Mouse (Mus musculus) monocyte, adult 2 months (primary cell): Measurements from ENCODE around the gene Fblim1.

Experiments
- DNase-seq, 2 experiments: peaks; one replicate each; pipeline ENCODE4 v3.0.0; 2022; ENCODE audit warnings: low spot score in 2 of 2, low read depth in 1 of 2

The Fblim1 gene

DNA sequence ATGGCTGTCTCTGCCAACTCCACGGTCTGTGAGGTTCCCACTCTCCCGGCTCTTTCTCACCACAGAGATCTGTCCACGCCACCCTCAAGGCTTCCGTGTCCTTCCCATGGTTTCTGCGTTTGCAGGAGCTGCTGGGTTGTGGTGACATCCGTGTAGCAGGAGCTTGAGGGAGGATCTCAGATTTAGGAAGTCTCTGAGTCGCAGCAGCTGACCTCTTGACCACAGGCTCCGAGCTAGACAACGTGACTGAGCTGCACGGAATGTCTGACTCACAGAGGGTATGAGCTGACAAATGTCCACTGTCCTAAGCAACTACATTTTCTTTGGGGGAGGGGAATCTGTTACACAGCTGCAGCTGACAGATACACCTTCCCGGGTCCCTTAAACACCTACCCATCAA is at the start of gene Fblim1:
Gene Fblim1, minus strand, starts transcription at position 236 of the 400 bp plus-strand sequence.
- DNase-seq, result no peak

DNA sequence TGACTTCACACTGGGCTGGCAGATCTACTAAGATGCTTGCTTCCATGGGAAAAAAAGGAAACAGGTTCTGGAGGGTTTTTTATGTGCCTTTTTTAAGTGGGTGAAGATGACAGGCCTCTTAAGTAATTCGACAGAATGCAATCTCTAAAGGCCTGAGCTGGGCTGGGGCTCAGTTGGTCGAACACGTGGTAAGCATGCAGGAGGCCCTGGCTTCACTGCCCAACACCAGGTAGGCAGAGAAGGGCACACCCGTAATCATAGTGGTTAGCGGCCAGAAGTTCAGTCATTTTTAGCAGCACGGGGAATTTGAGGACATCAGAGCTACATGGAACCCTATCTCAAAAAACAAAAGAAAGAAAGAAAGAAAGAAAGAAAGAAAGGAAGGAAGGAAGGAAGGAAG is 48.6 kb upstream of the Fblim1 start:
- no peak for DNase-seq

DNA sequence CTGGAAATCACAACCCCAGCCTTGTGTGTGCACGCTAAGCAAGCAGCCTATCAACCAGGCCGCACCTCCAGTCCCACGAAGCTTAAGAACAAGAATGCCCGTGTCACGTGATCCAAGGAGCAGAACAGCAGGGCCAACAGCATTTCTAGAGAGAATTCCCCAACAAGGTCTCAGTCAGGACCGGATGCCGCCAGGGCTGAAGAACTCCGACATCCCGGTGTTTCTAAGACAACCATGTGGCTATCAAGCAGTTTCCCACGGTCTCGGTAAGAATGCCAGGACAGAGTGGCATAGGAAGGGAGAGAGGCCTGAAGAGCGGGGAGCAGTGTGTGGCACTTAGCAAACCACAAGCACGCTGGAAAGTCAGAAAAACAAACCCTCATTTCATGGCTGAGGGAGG is 47.9 kb upstream of the Fblim1 start:
- DNase-seq, result no peak

DNA sequence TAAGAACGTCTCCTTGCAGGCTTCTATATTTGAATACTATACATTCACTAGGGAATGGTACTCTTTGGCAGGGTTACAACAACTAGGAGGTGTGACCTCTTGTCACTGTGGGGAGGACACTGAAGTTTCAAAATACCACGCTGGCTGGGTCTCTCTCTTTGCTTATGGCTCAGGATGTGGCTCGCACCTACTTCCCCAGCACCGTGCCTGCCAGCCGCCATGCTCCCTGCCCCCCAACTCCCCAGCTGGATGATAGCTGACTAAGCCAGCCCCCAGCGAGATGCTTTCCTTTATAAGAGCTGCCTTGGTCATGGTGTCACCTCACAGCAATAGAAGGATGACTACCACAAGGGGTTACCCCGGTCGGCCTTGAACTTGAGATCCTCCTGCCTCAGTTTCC is 47.1 kb upstream of the Fblim1 start:
- no peak for DNase-seq

DNA sequence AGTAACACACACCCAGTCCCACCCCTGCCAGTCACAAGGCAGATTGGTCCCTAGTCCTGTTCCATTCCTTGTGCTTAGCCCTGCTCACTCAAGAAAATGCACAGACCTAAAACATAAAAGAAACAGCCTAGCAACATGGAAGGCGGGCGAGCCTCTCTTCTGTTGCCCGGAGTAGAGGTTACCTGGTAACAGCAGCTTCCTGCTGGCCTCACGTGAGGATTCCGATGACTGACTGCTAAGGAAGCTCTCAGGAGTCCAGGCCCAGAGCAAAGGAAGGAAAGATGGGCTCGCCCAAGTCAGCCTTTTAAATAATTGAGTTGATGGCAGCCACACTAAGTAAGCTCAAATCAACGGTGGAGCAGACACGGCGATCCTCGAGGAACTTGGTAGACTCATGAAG is 46.0 kb upstream of the Fblim1 start:
- no peak for DNase-seq

DNA sequence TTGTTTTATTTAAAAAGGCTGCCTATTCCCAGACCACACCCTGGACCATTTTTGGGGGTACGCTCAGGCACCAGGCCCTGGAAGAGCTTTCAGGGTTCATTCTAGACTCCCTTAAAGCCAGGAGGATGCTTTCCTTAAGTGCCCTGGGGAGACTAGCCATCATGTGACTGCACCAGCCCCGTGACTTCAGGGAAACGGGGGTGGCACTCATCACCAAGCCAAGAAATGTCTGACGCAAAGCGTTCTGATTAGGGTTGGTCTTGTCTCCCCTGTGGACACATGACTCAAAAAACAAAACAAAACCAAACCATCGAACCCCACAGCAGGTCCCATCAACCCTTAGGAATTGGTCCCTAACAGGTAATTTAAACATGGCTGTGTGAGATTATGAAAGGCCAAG is 45.4 kb upstream of the Fblim1 start:
- DNase-seq, result no peak

DNA sequence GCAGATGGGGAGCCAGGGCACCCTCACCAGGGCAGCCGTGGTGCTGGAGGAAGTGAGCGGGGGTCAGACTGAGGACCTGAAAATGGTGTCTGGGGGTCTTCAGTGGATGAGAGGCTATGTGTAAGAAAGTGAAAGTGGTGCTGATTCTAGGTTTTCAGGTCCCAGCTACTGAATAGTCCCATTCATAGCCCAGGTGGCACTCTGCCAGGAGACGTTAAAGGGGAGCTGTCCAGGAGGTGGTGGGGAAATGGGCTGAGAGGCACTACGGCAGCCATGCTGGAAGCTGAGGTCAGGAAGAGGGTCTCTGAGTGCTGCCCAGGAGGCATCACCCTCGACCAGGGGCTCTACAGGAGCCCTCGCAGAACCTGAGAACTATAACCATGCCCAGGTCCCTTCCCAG is 43.3 kb upstream of the Fblim1 start:
- no peak for DNase-seq

DNA sequence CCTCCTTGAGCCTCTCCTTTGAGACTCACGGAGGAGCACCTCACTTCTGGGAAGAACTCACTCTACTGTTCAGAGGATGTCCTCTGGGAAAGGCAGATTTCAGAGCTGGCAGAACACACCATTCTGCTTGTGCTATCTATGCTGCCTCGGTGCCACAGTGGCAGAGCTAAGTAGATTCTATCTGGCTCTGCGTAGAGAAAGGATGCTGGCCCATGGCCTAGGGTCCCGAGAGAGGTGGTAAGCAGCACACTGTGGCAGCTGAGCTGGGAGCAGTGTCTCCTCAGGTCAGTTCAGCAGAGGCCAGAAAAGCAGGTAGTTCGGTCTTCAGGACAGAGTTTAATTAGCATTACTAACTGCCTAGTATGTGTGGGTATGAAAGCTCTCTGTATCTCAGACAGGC is 42.4 kb upstream of the Fblim1 start:
- DNase-seq, result no peak

DNA sequence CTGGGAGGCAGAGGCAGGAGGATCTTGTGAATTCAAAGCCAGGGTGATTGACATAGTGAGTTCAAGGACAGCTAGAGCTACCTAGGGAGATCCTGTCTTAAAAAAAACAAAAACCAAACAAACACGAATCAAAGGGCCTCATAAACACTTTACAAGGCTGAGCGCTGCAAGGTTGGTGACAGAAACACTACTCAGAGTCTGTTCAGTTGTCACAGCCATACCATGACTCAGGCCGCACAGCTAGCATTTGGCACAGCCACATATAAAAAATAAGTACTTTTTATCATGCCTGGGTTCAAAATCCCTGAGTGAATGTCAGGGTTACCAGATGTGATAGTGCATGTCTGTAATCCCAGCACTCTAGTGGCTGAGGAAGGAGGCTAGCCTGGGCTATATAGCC is 41.3 kb upstream of the Fblim1 start:
- DNase-seq, result no peak

DNA sequence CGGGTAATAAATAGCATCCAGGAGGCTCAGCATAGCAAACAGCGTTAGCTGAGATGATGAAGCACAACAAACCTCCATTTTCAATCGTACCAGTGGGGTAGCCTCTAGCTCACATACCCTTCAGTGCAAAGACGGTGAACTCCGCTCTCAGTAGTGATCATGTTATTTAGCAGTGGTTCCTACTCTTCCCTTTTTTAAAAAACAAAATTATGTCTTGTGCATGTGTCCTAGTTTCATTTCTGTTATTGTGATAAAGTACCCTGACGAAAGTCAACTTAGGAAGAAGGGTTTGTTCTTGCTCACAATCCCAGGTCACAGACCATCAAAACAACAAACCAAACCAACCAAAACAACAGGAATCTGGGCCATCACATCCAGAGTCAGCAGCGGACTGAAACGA is 40.1 kb upstream of the Fblim1 start:
- DNase-seq, result no peak

DNA sequence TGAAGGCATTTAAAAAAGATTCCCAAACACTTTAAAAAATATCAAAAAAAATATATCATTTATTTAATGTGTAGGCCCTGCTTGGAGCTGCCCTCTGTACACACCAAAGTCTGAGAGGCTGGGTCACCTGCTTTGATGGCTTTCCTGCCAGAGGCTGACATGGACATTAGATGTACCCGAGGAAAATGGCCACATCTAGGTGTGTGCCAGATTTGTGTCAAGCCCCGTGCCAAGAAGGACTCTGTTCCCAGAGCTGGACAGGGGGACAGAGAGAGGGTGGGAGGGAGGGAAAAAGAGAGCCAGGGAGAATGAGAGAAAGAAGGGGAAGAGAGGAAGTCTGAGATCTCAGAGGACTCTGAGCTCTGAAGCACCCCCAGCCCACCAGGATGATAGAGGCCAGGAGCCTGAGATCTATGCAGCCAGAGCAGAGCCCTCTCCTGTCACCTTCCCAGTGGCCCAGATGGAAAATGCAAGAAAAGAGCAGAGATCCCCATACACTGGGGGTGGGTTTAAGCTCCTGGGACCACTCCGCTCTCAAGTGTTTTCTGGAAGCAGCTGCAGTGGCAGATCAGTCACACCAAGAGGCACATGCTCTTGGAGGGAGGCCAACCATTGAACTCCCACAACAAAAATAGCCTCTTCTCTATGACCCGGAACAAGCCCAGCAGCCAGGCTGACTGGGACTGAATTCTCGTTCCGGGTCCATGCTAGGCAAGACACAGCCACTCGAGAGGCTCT is 37.4 kb upstream of the Fblim1 start:
- no peak for DNase-seq

DNA sequence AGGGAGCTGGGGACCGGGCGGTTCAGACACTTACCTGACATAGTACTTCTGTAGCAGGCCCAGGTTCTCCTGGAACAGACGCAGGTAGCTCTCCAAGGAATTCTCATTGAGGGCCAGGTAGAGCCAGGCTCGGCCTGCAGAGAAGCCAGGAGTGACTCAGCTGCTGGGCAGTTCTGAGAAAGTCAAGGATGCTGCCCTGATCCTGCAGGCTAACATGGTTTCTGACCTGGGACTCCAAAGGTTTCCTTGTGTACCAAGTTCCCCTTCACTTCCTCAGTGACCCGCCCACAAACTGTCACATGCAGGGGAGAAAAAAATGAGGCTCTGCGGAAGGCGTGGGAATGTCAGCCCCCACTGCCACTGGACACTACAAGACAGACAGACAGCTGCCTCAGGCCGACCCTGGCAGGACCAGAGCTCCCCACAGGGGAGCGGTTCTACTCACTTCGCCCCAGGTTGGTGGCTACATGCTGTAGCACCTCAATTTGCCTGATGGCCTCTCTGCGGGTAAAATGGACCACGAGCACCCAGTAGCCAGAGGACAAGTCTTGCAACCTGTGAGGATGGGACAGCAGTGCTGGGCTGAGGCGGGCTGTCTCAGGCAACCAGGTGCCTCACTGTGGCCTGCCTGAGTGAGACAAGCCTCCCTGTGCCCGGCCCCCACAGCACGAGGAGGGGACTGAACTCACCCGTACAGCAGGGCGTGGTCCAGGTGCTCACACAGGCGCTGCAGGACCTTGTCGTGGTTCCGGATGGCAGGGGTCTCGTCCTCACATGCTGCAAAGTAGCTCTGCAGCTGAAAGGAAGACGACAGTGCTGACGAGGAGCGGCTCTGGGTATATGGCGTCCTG is 36.3 kb upstream of the Fblim1 start:
- no peak for DNase-seq

DNA sequence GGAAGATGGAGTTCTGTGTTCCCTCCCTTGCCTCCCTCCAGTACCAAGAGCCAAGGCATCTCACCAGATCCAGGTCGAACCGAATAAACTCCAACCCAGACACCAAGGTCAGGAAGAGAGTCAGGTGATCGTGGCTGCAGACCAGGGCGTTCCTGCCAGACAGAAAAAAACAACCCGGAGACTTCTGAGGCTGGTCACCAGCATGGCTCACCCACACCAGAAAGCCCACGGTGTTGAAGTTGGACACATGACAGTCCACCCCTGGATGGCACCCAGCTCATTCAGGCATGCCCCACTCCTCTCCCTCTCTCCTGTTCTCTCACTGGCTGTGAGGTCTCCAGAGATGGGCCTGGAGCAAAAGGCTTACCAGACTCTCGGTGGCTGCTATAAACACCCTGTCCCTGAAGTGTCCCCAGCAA is 35.5 kb upstream of the Fblim1 start:
- DNase-seq, result no peak

DNA sequence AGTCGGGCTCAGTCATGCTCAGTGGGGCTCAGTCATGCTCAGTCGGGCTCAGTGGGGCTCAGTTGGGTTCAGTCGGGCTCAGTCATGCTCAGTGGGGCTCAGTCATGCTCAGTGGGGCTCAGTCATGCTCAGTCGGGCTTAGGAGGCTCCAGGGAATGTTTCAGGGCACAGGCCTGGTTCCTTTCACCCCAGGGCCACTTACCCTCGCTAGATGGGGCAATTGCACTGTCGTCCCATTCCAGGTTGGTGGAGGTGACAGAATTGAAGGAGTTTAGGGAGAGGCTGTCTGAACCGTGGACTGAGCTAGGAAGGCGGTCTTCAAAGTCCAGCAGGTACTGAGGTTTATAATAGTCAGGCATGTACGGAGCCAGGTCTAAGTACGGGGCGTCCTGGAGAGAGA is 33.6 kb upstream of the Fblim1 start:
- DNase-seq, result no peak

DNA sequence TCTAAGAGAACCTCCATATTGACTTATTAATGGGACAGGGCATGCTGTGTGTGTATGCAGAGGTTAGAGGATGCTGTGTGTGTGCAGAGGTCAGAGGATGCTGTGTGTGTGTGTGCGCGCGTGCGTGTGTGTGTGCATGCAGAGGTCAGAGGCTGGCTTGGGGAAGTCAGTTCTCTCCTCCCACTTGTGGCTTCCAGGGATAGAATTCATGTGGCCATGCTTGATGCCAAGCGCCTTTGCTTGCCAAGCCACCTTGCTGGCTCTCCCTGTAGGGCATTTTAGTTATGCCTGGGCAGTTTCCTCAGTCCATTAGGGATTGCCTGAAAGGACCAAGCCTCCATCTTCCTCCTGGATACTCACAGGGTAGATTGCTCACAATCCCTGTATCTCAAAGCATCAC is 30.8 kb upstream of the Fblim1 start:
- no peak for DNase-seq

DNA sequence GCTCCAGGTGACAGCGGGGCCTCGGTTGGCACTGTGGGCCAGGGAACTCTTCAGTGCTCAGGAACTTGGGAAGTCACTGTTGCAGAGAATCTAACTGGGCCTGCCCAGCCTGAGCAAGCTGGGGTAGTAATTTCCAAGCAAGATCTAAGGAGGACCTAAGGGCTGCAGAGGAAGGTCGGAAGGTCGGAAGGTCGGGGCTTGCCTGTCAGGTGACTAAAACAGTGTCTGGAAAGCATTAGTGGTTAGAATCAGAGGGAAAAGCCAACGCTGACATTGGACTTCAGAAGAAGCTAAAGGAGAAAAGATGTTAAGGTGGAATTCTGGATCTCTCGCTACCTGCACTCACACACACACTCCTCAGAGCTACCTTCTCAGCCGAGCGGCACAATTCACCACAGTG is 30.1 kb upstream of the Fblim1 start:
- DNase-seq, result no peak

DNA sequence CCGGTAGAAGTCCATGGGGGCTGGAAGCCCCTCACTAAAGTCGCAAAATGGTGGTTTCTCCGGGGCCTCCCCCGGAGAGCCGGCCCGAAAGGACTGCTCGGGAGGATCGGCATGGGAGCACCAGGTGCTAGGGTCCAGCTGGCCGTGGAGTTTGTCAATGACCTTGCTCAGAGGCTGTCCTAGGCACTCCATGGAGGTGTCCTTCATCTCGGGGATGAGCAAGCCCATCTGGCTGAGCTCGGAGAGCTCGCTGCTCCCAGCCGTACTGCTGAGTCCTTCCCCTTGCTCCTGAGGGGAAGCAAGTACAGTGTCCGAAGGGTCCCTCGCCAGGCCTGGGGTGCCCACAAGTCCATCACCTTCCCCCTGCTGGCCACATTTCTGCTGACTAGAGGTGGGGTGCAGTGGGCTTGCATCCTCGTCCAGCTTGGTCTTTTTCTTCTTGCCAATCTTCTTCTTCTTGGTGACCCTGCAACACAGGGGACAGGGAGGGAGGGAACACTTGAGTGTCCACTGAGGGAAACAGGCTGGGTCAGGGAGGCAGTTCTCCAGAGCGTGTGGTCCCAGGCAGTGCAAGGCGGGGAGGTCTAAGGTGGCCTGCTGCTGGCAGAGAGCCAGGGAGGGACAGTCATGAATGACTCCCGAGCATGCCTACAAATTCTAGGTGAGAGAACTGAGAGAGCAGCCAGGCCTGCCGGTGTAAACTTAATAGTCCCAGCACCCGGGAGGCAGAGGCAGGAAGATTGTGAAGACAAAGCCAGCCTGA is 26.4 kb upstream of the Fblim1 start:
- no peak for DNase-seq

DNA sequence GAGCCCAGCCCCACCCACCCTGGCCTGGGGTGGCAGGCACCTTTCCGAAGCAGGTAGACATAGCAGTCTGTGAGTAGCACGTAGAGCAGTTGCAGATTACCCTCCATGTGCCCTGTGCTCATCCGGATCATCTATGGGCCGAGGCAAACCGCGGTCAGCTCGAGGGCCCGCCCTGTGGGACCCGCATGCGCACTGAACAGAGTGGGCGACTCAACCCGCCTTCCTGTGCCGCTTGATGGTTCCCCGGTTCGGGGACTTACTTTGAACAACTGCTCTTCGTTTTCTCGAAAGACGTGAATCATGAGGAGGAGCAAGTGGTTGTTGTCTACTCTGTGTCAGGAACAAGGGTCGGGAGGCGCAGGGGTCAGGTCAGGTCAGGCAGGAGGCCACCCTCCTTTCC is 25.4 kb upstream of the Fblim1 start:
- DNase-seq, result no peak

DNA sequence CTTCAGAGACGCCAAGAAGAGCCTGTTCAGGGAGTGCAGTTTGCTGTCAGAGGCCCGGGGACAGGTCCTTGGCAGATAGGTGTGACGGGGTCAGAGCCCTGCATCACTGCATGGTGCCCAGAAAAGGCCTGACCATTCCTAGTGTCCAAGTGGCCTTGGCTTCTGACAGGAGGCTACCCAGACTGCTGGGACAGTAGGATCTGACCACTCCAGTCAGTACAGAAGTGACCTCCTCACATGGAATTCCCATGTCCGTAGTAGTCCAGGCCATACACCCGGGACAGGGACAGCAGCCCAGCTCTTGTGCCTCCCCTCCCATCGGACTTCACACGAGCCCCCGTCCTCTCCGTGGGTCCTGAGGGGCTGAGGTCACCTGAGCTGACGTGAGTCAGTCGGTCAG is 24.1 kb upstream of the Fblim1 start:
- no peak for DNase-seq

DNA sequence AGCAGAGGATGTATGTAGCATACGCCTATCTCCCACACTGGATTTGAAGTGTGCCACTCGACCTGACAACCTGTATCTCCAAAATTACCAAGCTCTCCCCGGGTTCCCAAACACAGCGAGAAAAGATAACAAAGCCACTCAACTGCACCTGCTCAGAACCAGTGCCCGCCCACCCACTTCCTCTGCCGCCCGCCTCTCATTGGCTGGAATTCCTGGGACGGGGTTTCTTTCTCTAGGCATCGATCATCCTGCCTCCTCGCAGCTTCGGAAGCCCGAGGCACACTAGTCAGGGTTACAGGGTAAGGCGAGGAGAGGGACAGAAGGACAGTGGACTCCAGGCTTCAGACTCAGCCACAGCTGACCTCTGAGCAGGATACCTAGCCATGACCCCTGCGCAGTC is 22.8 kb upstream of the Fblim1 start:
- no peak for DNase-seq

DNA sequence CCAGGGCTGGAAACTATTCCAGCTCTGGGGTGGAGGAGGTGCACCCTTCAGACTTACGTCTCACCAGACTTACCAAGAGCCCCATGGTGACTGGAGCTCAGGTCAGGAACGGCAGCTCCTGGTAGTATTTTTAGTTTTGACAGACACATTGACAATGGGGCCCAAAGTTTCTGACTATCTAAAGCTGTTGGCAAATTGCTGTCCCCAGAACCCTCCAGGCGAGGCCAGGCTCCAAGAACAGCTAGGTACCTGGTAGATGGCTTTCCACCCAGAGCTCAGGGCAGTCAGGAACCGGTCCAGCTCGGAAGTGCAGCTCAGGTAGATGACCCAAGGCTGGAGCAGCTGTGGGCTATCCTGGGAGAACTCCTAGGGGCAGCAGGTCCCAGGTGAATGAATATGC is 21.6 kb upstream of the Fblim1 start:
- no peak for DNase-seq
